Mouse (Mus musculus): ENCODE results near the gene Jpt2.

DNA sequence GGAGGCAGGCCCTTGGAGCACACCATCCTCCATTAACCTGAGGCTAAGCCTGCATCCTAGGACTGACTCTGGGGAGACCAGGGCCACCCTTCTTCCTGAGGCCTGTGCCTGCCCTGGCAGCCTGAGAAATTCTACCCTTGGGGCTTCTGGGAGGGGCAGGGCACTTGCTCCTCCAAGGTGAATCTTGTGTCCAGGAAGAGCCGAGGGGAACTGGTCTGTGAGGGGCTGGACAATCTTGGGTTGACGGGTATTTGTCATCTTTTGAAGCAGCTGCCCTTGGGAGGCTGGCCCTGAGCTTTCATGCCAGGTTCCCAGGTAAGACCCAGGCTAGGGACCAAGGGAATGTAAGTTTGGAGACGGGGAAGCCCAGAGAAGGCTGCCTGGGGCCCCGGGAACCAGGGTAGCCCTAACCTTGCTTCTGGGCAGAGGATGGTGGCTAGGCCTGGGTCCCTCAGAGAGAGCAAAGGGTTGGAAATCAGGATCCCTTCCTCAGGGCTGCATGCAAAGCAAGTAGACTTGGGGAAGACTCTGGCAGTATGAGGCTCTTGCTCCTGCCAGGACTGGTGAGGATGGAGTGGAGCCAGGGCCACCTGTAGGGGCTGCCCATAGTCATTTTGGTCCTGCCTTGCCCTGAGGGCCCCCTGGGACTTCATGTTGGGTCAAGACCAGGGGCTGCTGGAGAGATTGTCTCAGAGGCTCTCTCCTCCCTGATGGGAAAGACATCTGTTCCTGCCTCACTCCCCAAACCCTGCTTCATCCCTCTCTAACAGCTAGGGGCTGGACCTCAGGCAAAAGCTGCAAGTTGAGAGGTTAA is 62.2 kb downstream of the Jpt2 start:
- no peak for TF ChIP-seq CTCF (IDR thresholded peaks at IDR 0.05; ENCODE audit: borderline replicate concordance, extremely low read depth, insufficient read depth, insufficient read length)
- TF ChIP-seq POLR2A (IDR thresholded peaks at IDR 0.05; ENCODE audit: borderline replicate concordance, extremely low read depth, insufficient read depth, insufficient read length, poor library complexity, severe bottlenecking): no peak

All from brain, embryonic 14.5 days (tissue).